Mouse (Mus musculus) right cerebral cortex, postnatal 10 days (tissue): ENCODE measurements around the gene Bmp3.

Experiments used
- DNase-seq, 2 experiments: peaks; one replicate each; pipeline ENCODE4 v3.0.0; 2021; ENCODE audit warnings: low spot score in 2 of 2

Bmp3 gene

GRCm38 (mm10) chr5:98854264-98854626, at the start of gene Bmp3:
Gene Bmp3, plus strand, starts transcription at chr5:98854415.
- DNase-seq, result peak; percentile 56 to 65

GRCm38 (mm10) chr5:98804761-98805160, 49.5 kb upstream of the Bmp3 start:
- DNase-seq, result no peak

- no peak for DNase-seq
These were observed 47.7 kb upstream of the Bmp3 start for GRCm38 (mm10) chr5:98806492-98806891.

DNA sequence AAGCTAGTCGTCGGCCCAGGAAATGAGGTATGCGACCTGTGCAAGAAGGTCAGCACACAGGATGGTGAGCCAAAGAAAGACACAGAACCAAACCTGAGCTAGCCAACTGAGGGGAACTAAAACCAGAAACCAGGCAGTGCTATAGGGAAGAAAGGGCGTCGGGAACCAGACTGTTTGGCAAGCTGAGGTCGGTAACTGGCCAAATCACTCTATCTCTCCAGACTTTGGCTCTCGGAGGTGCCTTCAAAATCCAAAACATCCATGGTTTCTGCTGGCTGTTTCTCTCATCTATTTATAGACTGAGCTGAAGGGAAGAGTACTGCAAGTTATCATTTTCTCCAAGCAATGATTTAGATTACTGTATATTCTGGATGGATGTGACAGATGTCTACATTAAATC, 47.2 kb upstream of the Bmp3 start:
- peak; percentile 30 to 34 for DNase-seq

GRCm38 (mm10) chr5:98807953-98808352, 46.3 kb upstream of the Bmp3 start:
- DNase-seq, result no peak

- DNase-seq, result no peak
These were observed 41.8 kb upstream of the Bmp3 start for GRCm38 (mm10) chr5:98812380-98812779.

- DNase-seq, result no peak
These were observed 38.9 kb upstream of the Bmp3 start for GRCm38 (mm10) chr5:98815269-98815668.

DNA sequence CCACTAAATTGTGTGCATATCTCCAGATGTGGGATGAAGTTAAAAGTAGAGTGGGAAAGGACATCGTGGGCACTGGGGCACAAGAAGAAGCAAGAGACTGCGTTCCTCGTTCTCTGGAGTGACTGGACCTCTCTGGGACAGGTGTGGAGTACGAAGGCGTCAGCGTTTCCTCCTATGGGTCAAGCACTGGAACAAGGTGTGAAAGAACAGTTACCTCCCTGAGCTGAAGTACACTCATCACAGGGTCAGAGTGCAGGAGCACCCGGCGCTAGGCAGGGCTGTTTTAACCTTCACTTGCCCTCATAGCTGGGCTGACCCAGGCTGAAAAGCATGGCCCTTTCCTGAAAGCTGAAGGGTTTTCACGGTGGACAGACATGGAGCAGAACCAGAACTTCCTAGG, 20.5 kb upstream of the Bmp3 start:
- DNase-seq, result no peak

DNA sequence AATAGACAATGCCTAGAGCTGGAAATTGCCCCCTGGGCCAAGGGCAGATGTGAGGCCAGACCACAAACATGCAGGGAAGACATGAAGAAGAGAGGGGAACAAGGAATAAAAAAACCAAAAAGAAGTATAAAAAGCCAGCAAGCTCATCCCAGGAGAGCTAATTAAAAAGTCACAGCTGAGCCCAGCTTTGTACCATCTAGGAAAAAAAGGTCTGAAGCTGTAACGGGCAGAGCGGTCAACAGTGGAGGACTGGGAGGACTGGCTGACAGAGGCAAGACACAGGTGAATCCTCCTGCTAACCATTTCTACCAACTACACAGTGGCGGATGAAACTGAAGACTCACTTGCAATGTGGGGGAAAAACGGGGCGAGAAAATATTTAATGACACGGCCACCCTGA, 19.9 kb upstream of the Bmp3 start:
- DNase-seq, result no peak

DNA sequence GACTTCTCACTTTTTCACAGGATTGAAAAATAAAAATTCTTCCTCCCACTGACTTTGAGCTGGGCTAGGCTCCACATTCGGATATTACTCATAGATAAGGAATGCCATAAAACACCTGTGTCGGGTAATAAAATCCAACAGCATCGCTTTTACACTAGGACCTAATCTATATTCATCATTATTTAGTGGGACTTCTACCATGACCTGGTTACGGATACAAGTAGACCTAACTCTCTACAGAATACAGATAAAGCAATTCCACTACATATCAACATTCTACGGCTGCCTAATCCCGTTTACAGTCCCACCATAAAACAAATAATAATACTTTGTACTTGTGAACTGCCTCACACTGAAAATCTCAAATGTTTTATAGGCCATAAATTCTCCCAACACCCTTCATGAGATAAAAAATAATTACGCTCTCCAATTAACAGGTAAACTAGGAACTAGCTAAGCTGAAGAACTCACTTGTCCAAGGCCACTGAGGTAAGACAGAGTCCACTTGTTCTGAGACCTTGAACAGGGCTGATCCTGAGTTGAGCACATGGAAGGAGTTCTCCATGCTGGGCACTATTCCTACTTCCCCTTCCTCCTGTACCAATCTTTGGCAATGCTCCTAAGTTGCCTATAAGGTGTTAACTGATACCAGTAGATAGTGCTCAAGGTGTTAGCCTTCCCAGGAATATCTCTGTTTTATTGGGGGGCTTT, 11.5 kb upstream of the Bmp3 start:
- no peak for DNase-seq

- no peak for DNase-seq
These were observed 9.6 kb upstream of the Bmp3 start for GRCm38 (mm10) chr5:98844664-98845063.

DNA sequence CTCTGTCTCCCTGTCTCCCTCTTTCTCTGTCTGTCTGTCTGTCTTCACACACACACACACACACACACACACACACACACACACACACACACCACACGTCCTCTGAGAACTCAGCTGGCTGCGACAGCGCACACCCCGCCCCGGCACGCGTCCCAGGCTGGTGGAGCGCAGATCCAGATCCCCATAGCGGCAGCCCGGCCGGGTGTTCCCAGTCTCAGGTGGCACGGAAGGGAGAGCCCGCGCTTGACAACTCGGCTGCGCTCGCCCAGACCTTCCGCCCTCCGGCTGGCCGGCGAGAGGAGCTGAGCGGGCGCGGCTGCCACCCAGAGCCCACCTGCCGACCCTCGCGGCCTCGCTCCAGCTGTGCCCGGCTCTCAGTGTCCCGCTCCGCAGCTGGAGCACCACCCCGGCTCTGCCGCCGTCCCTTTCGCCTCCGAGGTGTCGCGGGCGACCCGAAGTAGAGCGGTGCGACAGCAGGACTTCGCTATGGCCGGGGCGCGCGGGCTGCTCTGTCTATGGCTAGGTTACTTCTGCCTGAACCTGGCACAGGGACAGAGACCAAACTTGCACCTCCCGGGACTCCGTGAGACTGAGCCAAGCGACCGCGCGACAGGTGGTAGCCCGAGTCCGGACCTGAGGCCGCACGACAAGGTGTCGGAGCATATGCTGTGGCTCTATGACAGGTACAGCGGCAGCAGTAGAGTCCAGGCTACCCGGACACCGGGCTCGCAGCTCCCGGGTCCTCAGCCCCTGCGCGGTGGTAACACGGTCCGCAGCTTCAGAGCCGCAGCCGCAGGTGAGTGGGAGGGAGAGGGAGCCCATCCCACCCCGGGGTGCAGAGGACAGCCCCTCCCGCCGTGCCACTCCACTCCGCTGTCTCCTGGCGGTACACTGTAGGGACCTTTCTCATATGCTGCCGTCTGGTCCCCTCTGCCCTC, 681 bp downstream of the Bmp3 start:
- DNase-seq, result peak; percentile 42 to 54

- no peak for DNase-seq
These were observed 1.5 kb downstream of the Bmp3 start for GRCm38 (mm10) chr5:98855741-98856140.

DNA sequence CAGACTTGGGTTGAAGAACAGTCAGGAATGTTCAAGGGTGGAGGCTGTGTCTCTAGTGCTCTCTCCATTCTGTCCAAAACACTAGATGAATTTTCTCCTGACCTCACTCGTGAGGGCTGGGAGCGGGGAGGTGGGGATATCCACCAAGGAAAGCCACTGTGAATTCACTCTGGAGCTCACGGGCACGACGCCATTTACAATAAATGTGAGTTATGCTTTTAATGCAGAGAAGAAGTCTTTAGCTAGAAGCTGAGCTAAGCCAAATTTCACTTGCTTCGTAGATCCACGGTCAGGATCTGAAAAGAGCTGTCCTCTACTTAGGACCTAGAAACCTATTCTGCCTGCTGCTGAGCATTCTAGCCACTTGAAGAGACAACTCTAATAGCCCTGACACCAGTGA, 2.1 kb downstream of the Bmp3 start:
- peak; percentile 25 to 28 for DNase-seq

GRCm38 (mm10) chr5:98863891-98864290, 9.7 kb downstream of the Bmp3 start:
- peak; percentile 28 to 46 for DNase-seq

GRCm38 (mm10) chr5:98865146-98865545, 10.9 kb downstream of the Bmp3 start:
- DNase-seq, result no peak

DNA sequence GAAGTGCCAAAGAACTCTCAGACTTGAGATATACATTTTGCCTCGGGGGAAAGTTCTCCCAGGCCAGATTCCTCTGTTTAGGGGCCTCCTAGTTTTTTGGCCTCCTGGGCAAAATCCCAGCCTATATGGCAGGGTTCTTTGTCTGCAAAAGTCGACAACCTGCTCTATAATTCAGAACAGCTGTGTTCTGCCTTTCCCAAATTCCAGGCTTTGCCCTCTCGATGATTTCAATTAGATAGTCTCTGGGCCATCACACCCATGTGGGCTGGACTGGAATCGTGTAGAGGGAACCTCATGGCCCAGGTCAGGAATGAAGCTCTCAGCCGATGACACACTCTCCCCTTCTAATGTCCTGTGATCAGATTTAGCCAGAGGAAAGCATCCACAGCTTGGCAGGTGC, 21.8 kb downstream of the Bmp3 start:
- no peak for DNase-seq

- DNase-seq, result peak; percentile 40 to 73
These were observed 24.7 kb downstream of the Bmp3 start for GRCm38 (mm10) chr5:98878891-98879290.

GRCm38 (mm10) chr5:98882096-98882495, 27.9 kb downstream of the Bmp3 start:
- no peak for DNase-seq

- no peak for DNase-seq
These were observed 36.4 kb downstream of the Bmp3 start for GRCm38 (mm10) chr5:98890544-98891050.

GRCm38 (mm10) chr5:98894281-98894680, 40.1 kb downstream of the Bmp3 start:
- peak; percentile 29 to 40 for DNase-seq

GRCm38 (mm10) chr5:98897946-98898345, 43.7 kb downstream of the Bmp3 start:
- DNase-seq, result no peak

DNA sequence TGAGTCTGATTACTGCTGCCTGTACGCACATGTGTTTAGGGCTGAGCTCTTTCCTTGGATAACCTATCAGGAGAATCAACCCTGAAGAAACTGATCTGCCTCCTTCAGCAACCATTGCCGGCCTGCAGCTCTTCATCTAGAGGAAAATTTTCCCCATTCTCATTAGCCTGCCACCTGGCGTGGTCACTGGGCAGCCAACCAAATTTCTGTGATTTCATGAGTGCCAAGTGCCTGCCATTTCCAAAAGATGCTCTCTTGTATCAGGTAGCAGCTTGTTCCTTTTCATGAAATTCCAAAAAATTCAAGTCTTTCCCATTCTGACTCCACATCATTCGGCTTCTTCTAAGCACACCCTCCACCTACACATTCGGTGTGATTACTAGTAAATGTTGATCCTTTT, 46.7 kb downstream of the Bmp3 start:
- DNase-seq, result no peak
